10 mouse cellular contexts compared by ENCODE assay signal in the genomic region with DNA sequence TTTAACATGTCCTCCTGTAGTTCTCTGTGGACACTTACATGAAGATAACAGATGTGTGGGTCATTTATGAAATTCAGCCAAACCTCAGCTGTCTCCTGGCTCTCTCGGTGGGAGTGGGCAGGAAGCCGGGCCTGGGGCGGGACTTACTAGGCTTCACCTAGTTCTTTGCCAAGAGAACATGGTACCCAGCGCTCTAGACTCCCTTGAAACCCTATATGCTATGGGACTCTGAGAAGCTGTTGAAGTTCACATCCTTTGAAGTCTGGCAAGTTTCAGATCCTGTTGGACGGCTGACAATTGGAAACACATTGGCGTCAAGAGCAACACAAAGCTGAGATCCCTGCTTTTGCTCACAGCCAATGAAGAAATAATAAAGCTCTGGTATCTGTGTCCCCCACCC. TPM values are rescaled to one million over a fixed set of nuclear protein-coding genes. Genes with fewer than 3 reads are reported as not detected.
DNase-seq lines count a peak whose midpoint lies in the region; ATAC-seq and TF ChIP-seq lines count a peak whose summit lies in the region.
"Had no signal": no experiment of that assay in that cellular context is flagged by ENCODE, and none has a peak within 500 bp of the region (broad histone marks: within the 10 kb centered on the region; RNA-seq: fewer than 3 reads in every experiment).

No protein-coding gene starts in this region.

- WGBS in hindbrain, embryonic 10.5 days, result 75% methylated on average over 6 of the region's 6 CpGs
- 80% methylated on average over 6 of the region's 6 CpGs for WGBS in hindbrain, embryonic 16.5 days

- no peak overlapping the region for H3K9ac ChIP-seq in hindbrain, embryonic 16.5 days (ENCODE audit: low read depth, low read length)
- H3K9ac ChIP-seq: forebrain, embryonic 12.5 days had no signal

- no peak overlapping the region for H3K4me3 ChIP-seq in hindbrain, embryonic 10.5 days
- no peak overlapping the region for H3K4me3 ChIP-seq in hindbrain, embryonic 16.5 days (ENCODE audit: low read length)
- no peak overlapping the region for H3K4me3 ChIP-seq in gastrocnemius, adult 2 months
- H3K4me3 ChIP-seq: forebrain, embryonic 12.5 days; left cerebral cortex, adult 2 months had no signal

- no peaks in the 10 kb centered on the region for H3K27me3 ChIP-seq in hindbrain, embryonic 10.5 days (ENCODE audit: insufficient read depth, poor library complexity, severe bottlenecking)
- no peaks in the 10 kb centered on the region for H3K27me3 ChIP-seq in hindbrain, embryonic 16.5 days (replicated peaks; ENCODE audit: control insufficient read depth, insufficient read depth, low read length)
- H3K27me3 ChIP-seq: forebrain, embryonic 12.5 days had no signal

- intact Hi-C loops in gastrocnemius, adult 2 months (cut with DNase I), result loop anchor here (10.0 kb wide), 1 partner anchor 68 kb away; no protein-coding TSS in a partner anchor

- DNase-seq in hindbrain, embryonic 10.5 days (ENCODE audit: low spot score), result peak; percentile 35
- peak; percentile 89 for DNase-seq in NIH3T3 (ENCODE audit: low read depth)
- peak; percentile 66 for DNase-seq in gastrocnemius, adult 2 months
- peak; percentile 49 for DNase-seq in hindlimb bud, embryonic 11.5 days (ENCODE audit: extremely low spot score, low read depth, low spot score)
- DNase-seq in adrenal gland, adult 8-10 months, result no peak
- DNase-seq in adrenal gland, postnatal 36 days, result no peak

- no peak for TF ChIP-seq CTCF in gastrocnemius, adult 2 months (IDR thresholded peaks at IDR 0.05)

- H3K36me3 ChIP-seq in hindbrain, embryonic 10.5 days, result no peaks in the 10 kb centered on the region
- no peaks in the 10 kb centered on the region for H3K36me3 ChIP-seq in hindbrain, embryonic 16.5 days (ENCODE audit: control insufficient read depth, insufficient read depth, low read length)
- H3K36me3 ChIP-seq: forebrain, embryonic 12.5 days had no signal

- H3K4me1 ChIP-seq in hindbrain, embryonic 10.5 days (replicated peaks), result peaks cover 8% of the 10 kb centered on the region
- H3K4me1 ChIP-seq in hindbrain, embryonic 16.5 days (ENCODE audit: control insufficient read depth, insufficient read depth, low read depth, low read length), result no peaks in the 10 kb centered on the region
- H3K4me1 ChIP-seq: forebrain, embryonic 12.5 days had no signal

- H3K9me3 ChIP-seq in hindbrain, embryonic 10.5 days, result no peaks in the 10 kb centered on the region
- H3K9me3 ChIP-seq in hindbrain, embryonic 16.5 days (ENCODE audit: control insufficient read depth, low read length), result no peaks in the 10 kb centered on the region
- H3K9me3 ChIP-seq: forebrain, embryonic 12.5 days had no signal

- no peak overlapping the region for H3K27ac ChIP-seq in hindbrain, embryonic 10.5 days
- no peak overlapping the region for H3K27ac ChIP-seq in hindbrain, embryonic 16.5 days (ENCODE audit: low read depth, low read length)
- H3K27ac ChIP-seq in gastrocnemius, adult 2 months, result peak overlapping the region; percentile 64
- H3K27ac ChIP-seq: forebrain, embryonic 12.5 days; left cerebral cortex, adult 2 months had no signal

- ATAC-seq in hindbrain, embryonic 16.5 days, result no peak
- no peak for ATAC-seq in megakaryocyte, adult 5-6 weeks (ENCODE audit: poor library complexity, severe bottlenecking)

- H3K4me2 ChIP-seq in hindbrain, embryonic 16.5 days (ENCODE audit: low read length), result no peak overlapping the region
- H3K4me2 ChIP-seq: forebrain, embryonic 12.5 days had no signal

RNA-seq across cellular contexts. Expression of gene Lrrc17, which starts 47.0 kb away (rescaled TPM):
- polyA plus RNA-seq in hindbrain, embryonic 10.5 days (2016; fragmentation: Nextera tagmentation; extraction: Ambion mirVana), result 6.1 and 12.8 TPM in 2 replicates
- 5.7 and 8.5 TPM in 2 replicates for polyA plus RNA-seq in hindbrain, embryonic 16.5 days (2015; fragmentation: Nextera tagmentation; extraction: Ambion mirVana)
- total RNA-seq in gastrocnemius, adult 2 months (2021), result 1 to 10 TPM; 1.0 to 1.8 TPM
- 1 to 10 TPM; 3.5 to 5.0 (median 3.9) TPM for total RNA-seq in adrenal gland, adult 8-10 months (2022)
- total RNA-seq in adrenal gland, postnatal 36 days (2021), result 1 to 10 TPM; 2.8 TPM
- total RNA-seq in megakaryocyte, adult 5-6 weeks (2015), result not detected in 2 replicates
- not detected in 2 replicates for total RNA-seq in megakaryocyte, adult 5-6 weeks (2017)

Comparison
In these comparisons a context has a peak if more than half of its experiments do, and no peak if none do; other contexts are left out.
1. DNase-seq: peak in hindbrain, embryonic 10.5 days (single experiment), NIH3T3 (single experiment), gastrocnemius, adult 2 months (single experiment) and hindlimb bud, embryonic 11.5 days (single experiment); none in adrenal gland, adult 8-10 months (single experiment) and adrenal gland, postnatal 36 days (0 of 2).